Comparison of ENCODE assay signal across 19 mouse cellular contexts in the genomic region with DNA sequence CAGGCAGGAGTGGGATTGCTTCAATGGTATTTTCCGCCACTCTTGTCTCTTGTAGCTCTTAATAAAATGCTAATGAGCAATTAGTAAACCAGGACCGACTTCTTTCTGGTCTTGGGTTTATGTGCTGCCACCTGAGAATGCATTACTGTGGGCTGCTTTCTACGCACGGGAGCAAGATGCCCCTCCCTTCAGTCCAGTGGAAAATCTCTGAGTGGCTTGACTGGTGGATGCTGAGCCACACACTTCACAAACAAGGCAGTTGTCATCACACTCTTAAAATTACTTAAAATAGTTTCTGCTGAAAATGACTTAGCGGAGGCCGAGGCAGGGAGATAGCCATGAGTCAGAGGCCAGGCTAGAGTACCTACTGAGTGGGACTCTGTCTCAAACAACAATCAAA.
"Had no signal": no experiment of that assay in that cellular context is flagged by ENCODE, and none has a peak within 500 bp of the region (broad histone marks: within the 10 kb centered on the region; RNA-seq: fewer than 3 reads in every experiment).

No protein-coding gene starts in this region.

- H3K9me3 ChIP-seq: midbrain, embryonic 10.5 days; midbrain, embryonic 12.5 days; neural tube, embryonic 13.5 days; neural tube, embryonic 15.5 days had no signal

- H3K27me3 ChIP-seq: midbrain, embryonic 12.5 days; neural tube, embryonic 13.5 days; neural tube, embryonic 15.5 days had no signal

- H3K4me3 ChIP-seq: midbrain, embryonic 10.5 days; midbrain, embryonic 12.5 days; myocyte; neural tube, embryonic 13.5 days; neural tube, embryonic 15.5 days had no signal

- H3K4me1 ChIP-seq: midbrain, embryonic 10.5 days; midbrain, embryonic 12.5 days; neural tube, embryonic 13.5 days; neural tube, embryonic 15.5 days had no signal

- DNase-seq: lung, adult 18-20 months; lung, embryonic 14.5 days; lung, postnatal 10 days; lung, postnatal 4 days; midbrain, embryonic 14.5 days; retina, postnatal 1 day; right cerebral cortex, adult 18-20 months; right cerebral cortex, postnatal 25 days; right cerebral cortex, postnatal 4 days; spleen, adult 18-20 months; thymus, adult 18-20 months; thymus, postnatal 14 days; thymus, postnatal 36 days had no signal

- H3K27ac ChIP-seq: midbrain, embryonic 10.5 days; midbrain, embryonic 12.5 days; neural tube, embryonic 13.5 days; neural tube, embryonic 15.5 days had no signal

- ATAC-seq: midbrain, embryonic 16.5 days had no signal

- H3K9ac ChIP-seq: lung, embryonic 14.5 days; midbrain, embryonic 12.5 days; neural tube, embryonic 13.5 days; neural tube, embryonic 15.5 days had no signal

- H3K36me3 ChIP-seq: midbrain, embryonic 10.5 days; midbrain, embryonic 12.5 days; neural tube, embryonic 13.5 days had no signal

- H3K4me2 ChIP-seq: lung, embryonic 14.5 days; midbrain, embryonic 12.5 days; neural tube, embryonic 13.5 days; neural tube, embryonic 15.5 days had no signal
